Mouse (Mus musculus) stomach, embryonic 16.5 days (tissue): ENCODE data around the gene Klhl29. TPM values are rescaled to one million over a fixed set of nuclear protein-coding genes. Genes with fewer than 3 reads are reported as not detected.

ENCODE experiments used
- ATAC-seq: fragments of 200-750 bp; cut with Nextera tagmentation; 2 replicates; pipeline ENCODE4 v1.8.0; 2017; ENCODE audit warnings: moderate number of reproducible peaks, moderate TSS enrichment; ENCODE audit not compliant: insufficient read depth, low FRiP score
- H3K27ac ChIP-seq: fragments of 300-500 bp; sonication (generic); 2 replicates; pipeline ENCODE4 v1.5.1; 2014; ENCODE audit warnings: low read length
- H3K27me3 ChIP-seq: fragments of 300-500 bp; sonication (generic); 2 replicates; pipeline ENCODE4 v1.6.1; 2014; ENCODE audit warnings: low read length, control low read depth, mixed read lengths; ENCODE audit not compliant: control insufficient read depth, insufficient read depth
- H3K36me3 ChIP-seq: fragments of 300-500 bp; sonication (generic); 2 replicates; pipeline ENCODE4 v1.6.1; 2014; ENCODE audit warnings: low read length; ENCODE audit not compliant: control insufficient read depth, insufficient read depth
- H3K4me1 ChIP-seq: fragments of 300-500 bp; sonication (generic); 2 replicates; pipeline ENCODE4 v1.6.1; 2014; ENCODE audit warnings: low read length, control low read depth, mixed read lengths; ENCODE audit not compliant: control insufficient read depth, insufficient read depth
- H3K4me2 ChIP-seq: fragments of 300-500 bp; sonication (generic); 2 replicates; pipeline ENCODE4 v1.6.1; 2014; ENCODE audit warnings: low read depth, low read length, mixed read lengths
- H3K4me3 ChIP-seq: fragments of 300-500 bp; sonication (generic); replicated peaks from 2 replicates; pipeline ENCODE4 v1.5.1; 2014; ENCODE audit warnings: mild to moderate bottlenecking, low read length
- H3K9ac ChIP-seq: fragments of 300-500 bp; sonication (generic); 2 replicates; pipeline ENCODE4 v1.6.1; 2014; ENCODE audit warnings: low read length
- H3K9me3 ChIP-seq: fragments of 300-500 bp; sonication (generic); replicated peaks from 2 replicates; pipeline ENCODE4 v1.6.1; 2016; ENCODE audit warnings: low read length, control low read depth; ENCODE audit not compliant: control insufficient read depth
- WGBS: fragments of 180-500 bp; shearing (Covaris S2); extraction: QIAGEN DNeasy Blood & Tissue Kit; methylation state at CpG from one replicate; pipeline ENCODE4 v1.1.7; 2014; 5-methylcytosine and 5-hydroxymethylcytosine counted together
- polyA plus RNA-seq: library from polyadenylated mRNA; unstranded; fragments of >200 nt; fragmentation: Nextera tagmentation; extraction: Ambion mirVana; gene quantifications from 2 replicates; pipeline ENCODE4 v1.2.1, GENCODE M21; 2015

Gene Klhl29
- polyA plus RNA-seq, 1 experiment from 2014 or later = 0.76 TPM

- H3K36me3 ChIP-seq = no peaks in the 10 kb centered on the region
- no peak for ATAC-seq
- H3K27ac ChIP-seq = no peak overlapping the region
- no peak overlapping the region for H3K4me3 ChIP-seq
- WGBS = 87% methylated on average over 3 of the region's 3 CpGs
- no peak overlapping the region for H3K4me2 ChIP-seq
- peaks cover 3% of the 10 kb centered on the region for H3K4me1 ChIP-seq
- H3K27me3 ChIP-seq = no peaks in the 10 kb centered on the region
- H3K9me3 ChIP-seq = no peaks in the 10 kb centered on the region
- H3K9ac ChIP-seq = no peak overlapping the region
These were observed 54.5 kb downstream of the Klhl29 start for GRCm38 (mm10) chr12:5321017-5321416.

GRCm38 (mm10) chr12:5319359-5319973 lies 56.0 kb downstream of the Klhl29 start:
- Histone ChIP-seq H3K9ac (no peak overlapping the region), H3K4me2 (no peak overlapping the region), H3K27ac (0 out of 2 replicates have a peak overlapping the region, but pooled peaks have one; percentile 4), H3K36me3 (no peaks in the 10 kb centered on the region), H3K4me1 (peaks cover 3% of the 10 kb centered on the region), H3K9me3 (no peaks in the 10 kb centered on the region), H3K4me3 (no peak overlapping the region), H3K27me3 (no peaks in the 10 kb centered on the region)
- ATAC-seq = no peak
- 39% methylated on average over 12 of the region's 12 CpGs for WGBS

- WGBS = 50% methylated on average over 9 of the region's 9 CpGs
- no peak overlapping the region; the same call in 1 of the 2 replicates for H3K9ac ChIP-seq
- H3K36me3 ChIP-seq = no peaks in the 10 kb centered on the region
- peak overlapping the region; percentile 82 for H3K27ac ChIP-seq
- H3K4me2 ChIP-seq = no peak overlapping the region
- H3K4me3 ChIP-seq = no peak overlapping the region
- no peaks in the 10 kb centered on the region for H3K27me3 ChIP-seq
- peak; percentile 75 for ATAC-seq
- H3K4me1 ChIP-seq = peaks cover 7% of the 10 kb centered on the region
- H3K9me3 ChIP-seq = no peaks in the 10 kb centered on the region
These were observed 59.4 kb downstream of the Klhl29 start for GRCm38 (mm10) chr12:5316029-5316567.

GRCm38 (mm10) chr12:5307923-5308322 lies 67.6 kb downstream of the Klhl29 start:
- H3K9me3 ChIP-seq = no peaks in the 10 kb centered on the region
- H3K9ac ChIP-seq = no peak overlapping the region
- H3K27ac ChIP-seq = no peak overlapping the region
- no peak for ATAC-seq
- H3K4me1 ChIP-seq = peaks cover 5% of the 10 kb centered on the region; the same call in 1 of the 2 replicates
- no peaks in the 10 kb centered on the region for H3K36me3 ChIP-seq
- H3K4me2 ChIP-seq = no peak overlapping the region
- no peaks in the 10 kb centered on the region for H3K27me3 ChIP-seq
- WGBS = 89% methylated on average over 2 of the region's 2 CpGs
- no peak overlapping the region for H3K4me3 ChIP-seq

- no peaks in the 10 kb centered on the region for H3K36me3 ChIP-seq
- H3K27ac ChIP-seq = no peak overlapping the region
- H3K4me3 ChIP-seq = no peak overlapping the region
- H3K27me3 ChIP-seq = no peaks in the 10 kb centered on the region
- no peaks in the 10 kb centered on the region for H3K9me3 ChIP-seq
- no peak overlapping the region for H3K4me2 ChIP-seq
- no peak for ATAC-seq
- H3K9ac ChIP-seq = no peak overlapping the region
- WGBS = 39% methylated on average over 1 of the region's 1 CpGs
- peaks cover 6% of the 10 kb centered on the region; the same call in 1 of the 2 replicates for H3K4me1 ChIP-seq
These were observed 70.0 kb downstream of the Klhl29 start for GRCm38 (mm10) chr12:5305466-5305865.

- WGBS = 83% methylated on average over 5 of the region's 5 CpGs
- H3K36me3 ChIP-seq = no peaks in the 10 kb centered on the region
- H3K27me3 ChIP-seq = no peaks in the 10 kb centered on the region
- no peak for ATAC-seq
- peaks cover 6% of the 10 kb centered on the region; the same call in 1 of the 2 replicates for H3K4me1 ChIP-seq
- H3K27ac ChIP-seq = no peak overlapping the region
- no peak overlapping the region for H3K4me3 ChIP-seq
- no peak overlapping the region for H3K9ac ChIP-seq
- H3K4me2 ChIP-seq = no peak overlapping the region
- H3K9me3 ChIP-seq = no peaks in the 10 kb centered on the region
These were observed 71.6 kb downstream of the Klhl29 start for GRCm38 (mm10) chr12:5303912-5304311.

GRCm38 (mm10) chr12:5303100-5303499 lies 72.4 kb downstream of the Klhl29 start:
- Histone ChIP-seq H3K9me3 (no peaks in the 10 kb centered on the region), H3K27me3 (no peaks in the 10 kb centered on the region), H3K27ac (no peak overlapping the region), H3K4me1 (peaks cover 6% of the 10 kb centered on the region; the same call in 1 of the 2 replicates), H3K9ac (no peak overlapping the region), H3K4me3 (no peak overlapping the region), H3K36me3 (no peaks in the 10 kb centered on the region), H3K4me2 (no peak overlapping the region)
- ATAC-seq = peak; percentile 50; the same call in 1 of the 2 replicates
- WGBS = 58% methylated on average over 4 of the region's 4 CpGs

GRCm38 (mm10) chr12:5301841-5302240 lies 73.6 kb downstream of the Klhl29 start:
- Histone ChIP-seq H3K27me3 (no peaks in the 10 kb centered on the region), H3K4me3 (no peak overlapping the region), H3K27ac (no peak overlapping the region), H3K4me2 (no peak overlapping the region), H3K36me3 (no peaks in the 10 kb centered on the region), H3K9ac (no peak overlapping the region), H3K4me1 (peaks cover 6% of the 10 kb centered on the region; the same call in 1 of the 2 replicates), H3K9me3 (no peaks in the 10 kb centered on the region)
- no peak for ATAC-seq
- WGBS = 65% methylated on average over 5 of the region's 5 CpGs

GRCm38 (mm10) chr12:5296422-5296821 lies 79.1 kb downstream of the Klhl29 start:
- H3K27ac ChIP-seq = no peak overlapping the region
- ATAC-seq = no peak
- WGBS = 52% methylated on average over 7 of the region's 7 CpGs
- no peaks in the 10 kb centered on the region for H3K36me3 ChIP-seq
- no peaks in the 10 kb centered on the region for H3K27me3 ChIP-seq
- no peak overlapping the region for H3K9ac ChIP-seq
- H3K4me2 ChIP-seq = no peak overlapping the region
- H3K9me3 ChIP-seq = no peaks in the 10 kb centered on the region
- H3K4me1 ChIP-seq = peaks cover 3% of the 10 kb centered on the region; the same call in 1 of the 2 replicates
- no peak overlapping the region for H3K4me3 ChIP-seq
